Mouse (Mus musculus): ENCODE results near the gene Espnl.

The Espnl gene

DNA sequence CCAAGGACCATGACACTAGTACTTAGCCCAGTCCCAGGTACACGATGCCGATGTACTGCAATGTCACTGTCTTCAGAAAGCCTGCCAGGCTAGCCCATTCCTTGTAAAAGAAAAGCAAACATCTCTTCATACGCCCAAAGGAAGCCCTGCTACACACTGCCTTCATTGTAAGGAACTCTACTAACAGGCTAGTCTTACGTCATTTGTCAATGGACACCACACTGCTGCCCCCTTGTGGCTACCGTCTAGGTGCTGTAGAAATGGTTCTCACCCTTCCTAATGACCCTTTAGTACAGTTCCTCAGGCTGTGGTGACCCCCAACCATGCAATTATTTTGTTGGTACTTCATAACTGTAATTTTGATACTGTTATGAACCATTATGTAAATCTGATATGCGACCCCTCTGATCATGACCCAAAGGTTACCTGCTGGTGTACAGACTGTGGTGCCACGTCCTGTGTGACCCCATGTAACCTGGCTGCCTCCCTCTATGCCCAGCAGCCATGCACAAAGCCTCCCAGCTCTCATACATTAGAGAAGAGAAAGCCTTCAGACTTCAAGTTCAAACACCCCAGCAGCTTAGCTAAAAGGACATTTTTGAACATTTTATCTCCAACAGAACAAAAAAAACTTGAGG, 58.7 kb downstream of the Espnl start:
- peak; percentile 92 for DNase-seq (ENCODE audit: low read depth)

DNA sequence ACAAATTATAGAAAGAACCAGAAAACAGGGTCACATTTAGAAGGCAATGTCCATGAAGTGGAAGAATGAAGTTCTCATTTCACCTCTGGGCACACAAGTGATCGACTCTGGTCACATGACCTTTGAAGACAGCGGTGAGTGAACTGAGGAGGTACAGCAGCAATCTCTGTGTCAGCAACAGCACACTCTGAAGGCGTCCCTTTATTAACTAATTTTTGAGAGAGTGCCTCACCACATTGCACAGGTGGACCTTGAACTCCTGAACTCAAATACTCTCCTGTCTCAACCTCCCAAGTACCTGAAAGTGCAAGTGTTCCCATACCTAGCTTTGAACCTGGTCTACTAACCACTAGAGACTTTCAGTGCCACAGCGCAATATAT, 59.2 kb downstream of the Espnl start:
- no peak for DNase-seq (ENCODE audit: low read depth)

- no peak for DNase-seq (ENCODE audit: low read depth)
Observed at GRCm38 (mm10) chr1:91390369-91390768, 68.5 kb downstream of the Espnl start.

- peak; percentile 50 for DNase-seq (ENCODE audit: low read depth)
Observed at GRCm38 (mm10) chr1:91397927-91398259, 76.0 kb downstream of the Espnl start.

Data from NIH3T3 (cell line).